Mouse (Mus musculus): ENCODE results near the gene Eif4a1.
A peak's percentile ranks its signal among the peaks of the same experiment; 100 is the strongest.

Eif4a1 gene

DNA sequence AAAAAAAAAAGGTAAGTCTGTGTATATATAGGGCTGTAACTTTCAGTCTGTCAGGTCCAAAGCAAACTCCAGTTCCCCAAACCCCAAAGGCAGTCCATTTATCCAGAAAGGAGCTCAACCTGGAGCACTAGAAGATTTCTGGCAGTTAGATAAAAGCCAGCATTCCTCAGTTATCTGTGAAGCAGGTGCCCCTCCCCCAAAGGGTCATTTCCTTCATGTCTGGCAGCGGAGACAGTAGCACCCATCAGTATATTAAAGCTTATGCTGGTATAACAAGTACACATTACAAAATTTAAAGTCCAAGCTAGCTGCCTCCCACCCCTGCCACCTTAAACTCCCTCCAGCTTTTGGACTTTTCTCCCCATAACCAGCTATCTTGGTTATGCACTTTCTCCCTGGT, 27.4 kb upstream of the Eif4a1 start:
- DNase-seq (ENCODE audit: low read depth) = no peak

DNA sequence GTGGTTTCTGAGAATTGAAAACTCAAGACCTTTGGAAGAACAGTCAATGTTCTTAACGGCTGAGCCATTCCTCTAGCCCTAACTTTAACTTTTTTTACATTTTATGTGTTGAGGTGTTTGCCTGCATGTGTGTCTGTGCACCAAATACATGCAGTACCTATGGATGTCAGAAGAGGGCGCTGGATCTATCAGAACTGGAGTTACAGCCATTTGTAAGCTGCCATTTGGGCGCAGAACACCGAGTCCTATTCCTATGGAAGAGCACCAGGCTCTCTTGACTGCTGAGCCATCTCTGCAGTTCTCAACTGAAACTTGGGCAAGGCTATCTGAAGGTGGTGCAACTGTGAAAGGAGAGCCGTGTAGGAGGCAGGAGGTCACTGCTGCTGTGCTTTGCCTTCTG, 26.4 kb upstream of the Eif4a1 start:
- peak; percentile 37 for DNase-seq (ENCODE audit: low read depth)

GRCm38 (mm10) chr11:69697396-69697795, 25.2 kb upstream of the Eif4a1 start:
- no peak for DNase-seq (ENCODE audit: low read depth)

DNA sequence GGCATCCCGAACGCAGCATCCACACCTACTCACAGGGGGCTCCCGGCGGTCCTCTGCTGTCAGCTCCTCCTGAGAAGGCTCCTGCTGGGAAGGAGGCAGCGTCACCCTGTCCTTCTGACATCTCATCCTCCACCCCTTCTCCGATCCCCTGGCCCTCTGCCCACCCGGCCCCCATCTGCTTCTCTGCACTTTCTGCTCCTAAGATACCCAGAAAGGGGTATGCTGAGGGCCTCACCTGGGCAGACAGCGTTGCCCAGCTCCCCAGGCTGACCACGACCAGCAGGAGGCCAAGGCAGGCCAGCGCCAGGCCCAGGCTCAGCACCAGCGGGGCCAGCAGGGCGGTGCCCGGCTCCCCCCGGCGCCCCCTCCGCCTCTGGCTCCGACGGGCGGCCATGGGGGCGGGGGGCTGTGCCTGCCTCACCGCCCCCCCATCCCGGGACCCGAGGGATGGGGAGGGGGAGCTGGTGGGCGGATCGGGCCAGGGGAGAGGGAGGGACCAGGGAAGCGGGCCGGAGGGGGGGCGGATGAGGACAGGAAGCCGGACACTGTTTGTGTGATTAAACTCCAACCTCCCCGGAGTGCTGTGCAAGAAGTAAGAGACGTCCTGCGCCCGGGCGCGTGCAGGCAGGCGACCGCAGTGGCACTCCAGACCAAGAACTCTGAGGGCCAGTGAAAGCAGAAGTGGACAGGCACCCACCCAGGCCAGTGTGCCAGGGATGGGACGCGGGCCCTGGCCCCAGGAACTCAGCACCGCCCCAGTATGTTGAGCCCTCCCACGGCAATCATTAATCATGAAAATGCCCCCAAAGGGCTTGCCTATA, 23.3 kb upstream of the Eif4a1 start, which contains the start of the genes Tnfsf12 and Tnfsfm13:
TSS of gene Tnfsf12 (minus strand) at position 489 of the 821 bp plus-strand sequence.
TSS of gene Tnfsfm13 (minus strand) at position 738 of the 821 bp plus-strand sequence.
- no peak for DNase-seq (ENCODE audit: low read depth)

DNA sequence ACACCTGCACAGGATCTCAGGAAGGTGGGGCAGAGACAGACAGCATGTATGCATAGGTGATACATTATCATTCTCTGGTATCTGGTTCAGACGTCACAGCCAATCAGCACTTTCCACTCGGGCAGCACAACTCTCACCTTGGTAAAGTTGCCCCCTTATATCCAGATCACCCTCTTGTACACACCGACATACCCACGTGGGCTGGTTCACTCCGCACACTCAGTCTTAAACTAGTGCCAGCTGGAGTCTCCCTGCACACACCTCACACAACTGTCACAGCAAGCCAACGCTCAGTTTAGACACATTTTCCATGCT, 22.8 kb upstream of the Eif4a1 start:
- no peak for DNase-seq (ENCODE audit: low read depth)

- no peak for DNase-seq (ENCODE audit: low read depth)
Observed at GRCm38 (mm10) chr11:69693421-69693965, 21.3 kb upstream of the Eif4a1 start.

- DNase-seq (ENCODE audit: low read depth) = no peak
Observed at GRCm38 (mm10) chr11:69692863-69693262, 20.6 kb upstream of the Eif4a1 start.

- DNase-seq (ENCODE audit: low read depth) = no peak
Observed at GRCm38 (mm10) chr11:69692196-69692811, 20.1 kb upstream of the Eif4a1 start.

DNA sequence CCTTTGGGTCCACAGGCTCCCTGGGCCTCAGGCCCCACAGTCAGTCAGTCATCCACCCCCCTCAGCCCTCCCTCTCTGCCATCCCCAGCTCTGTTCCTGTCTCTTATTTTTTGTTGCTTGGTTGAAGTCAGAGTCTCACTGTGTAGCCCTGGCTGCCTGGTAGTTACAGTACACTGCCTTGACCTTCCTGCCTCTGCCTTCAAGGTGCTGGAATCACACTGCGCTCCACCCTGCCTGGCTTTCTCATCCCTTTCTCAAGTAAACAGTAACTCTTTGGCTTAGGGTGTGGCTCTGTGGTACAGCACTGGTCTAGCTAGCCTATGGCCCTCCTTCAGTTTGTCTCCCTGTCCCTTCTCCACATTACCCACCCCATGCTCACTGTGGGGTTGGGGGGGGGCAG, 17.7 kb upstream of the Eif4a1 start:
- no peak for DNase-seq (ENCODE audit: low read depth)

- DNase-seq (ENCODE audit: low read depth) = no peak
Observed at GRCm38 (mm10) chr11:69687061-69687460, 14.8 kb upstream of the Eif4a1 start.

DNA sequence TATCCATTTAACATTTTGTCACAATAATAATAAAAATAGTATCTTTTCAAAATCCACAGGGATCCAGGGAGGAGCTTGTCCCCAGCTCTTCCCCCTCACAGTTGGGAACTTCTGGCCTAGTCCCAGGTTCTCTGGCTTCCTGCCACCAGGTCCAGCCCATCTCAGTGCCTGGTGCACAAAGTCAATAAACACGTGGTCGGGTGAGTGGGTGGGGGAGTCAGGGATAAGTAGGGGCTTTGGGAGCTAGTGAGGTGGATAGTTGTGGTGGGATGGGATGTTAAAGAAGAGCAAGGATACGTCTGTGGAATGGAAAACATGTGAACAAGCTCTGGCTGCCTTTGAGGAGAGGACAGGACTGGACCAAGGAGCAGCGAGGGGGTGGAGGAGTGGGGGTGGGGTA, 14.2 kb upstream of the Eif4a1 start:
- DNase-seq (ENCODE audit: low read depth) = no peak

GRCm38 (mm10) chr11:69685526-69686148, 13.4 kb upstream of the Eif4a1 start, which contains the start of gene Tnfsf13:
TSS of gene Tnfsf13 (minus strand) at chr11:69685784.
- no peak for DNase-seq (ENCODE audit: low read depth)

DNA sequence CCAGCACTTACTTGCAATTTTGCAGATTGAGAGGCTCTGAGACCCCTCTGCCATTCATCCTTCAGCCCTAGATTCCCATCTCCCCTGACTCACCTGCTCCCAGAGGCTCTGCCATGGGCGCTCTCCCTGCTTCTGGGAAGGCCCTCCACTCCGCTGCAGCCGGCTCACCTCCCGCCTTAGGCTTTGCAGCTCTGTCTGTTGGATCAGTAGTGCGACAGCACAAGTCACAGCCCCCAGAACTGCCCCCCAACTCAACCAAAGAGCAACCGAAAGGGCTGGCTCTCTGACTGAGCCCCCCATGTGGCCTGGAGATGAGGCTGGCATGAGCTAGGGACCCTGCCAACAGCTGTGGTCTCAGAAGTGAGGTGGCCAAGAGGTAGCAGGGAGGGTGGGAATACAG, 12.7 kb upstream of the Eif4a1 start:
- DNase-seq (ENCODE audit: low read depth) = no peak

GRCm38 (mm10) chr11:69684128-69684745, 12.0 kb upstream of the Eif4a1 start:
- no peak for DNase-seq (ENCODE audit: low read depth)

- DNase-seq (ENCODE audit: low read depth) = no peak
Observed at GRCm38 (mm10) chr11:69683576-69683975, 11.4 kb upstream of the Eif4a1 start.

DNA sequence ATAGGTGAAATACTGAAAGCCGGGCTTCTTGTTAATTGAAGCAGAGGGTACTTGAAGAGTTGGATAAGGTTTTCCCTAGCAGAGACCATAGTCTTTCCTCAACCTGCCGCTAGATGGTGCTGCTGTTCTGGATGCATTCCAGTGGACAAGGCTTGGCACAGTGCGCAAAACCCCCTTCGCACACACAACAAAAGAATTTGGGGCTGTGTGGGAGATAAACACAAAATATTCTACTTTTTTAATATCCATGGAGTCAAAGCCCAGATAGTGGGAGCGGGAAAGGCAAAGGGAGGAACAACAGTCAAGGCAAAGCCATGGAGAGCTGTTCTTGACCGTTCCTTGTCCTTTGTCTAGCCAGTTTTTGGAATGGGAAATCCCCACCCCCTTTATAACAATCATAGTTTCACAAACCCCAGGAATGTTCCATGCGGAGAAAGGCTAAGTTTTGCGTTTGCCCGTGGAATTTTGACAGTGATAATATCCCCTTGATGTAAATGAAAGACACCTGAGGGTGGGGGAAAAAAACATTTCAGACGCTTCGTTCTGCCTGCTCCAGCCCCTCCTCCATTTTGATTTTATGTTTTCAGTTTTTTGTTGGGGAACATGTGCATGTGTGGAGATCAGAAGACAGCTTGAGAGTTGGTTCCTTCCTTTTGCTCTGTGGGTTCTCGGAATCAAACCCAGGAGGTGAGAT, 10.8 kb upstream of the Eif4a1 start:
- peak; percentile 94 for DNase-seq (ENCODE audit: low read depth)

DNA sequence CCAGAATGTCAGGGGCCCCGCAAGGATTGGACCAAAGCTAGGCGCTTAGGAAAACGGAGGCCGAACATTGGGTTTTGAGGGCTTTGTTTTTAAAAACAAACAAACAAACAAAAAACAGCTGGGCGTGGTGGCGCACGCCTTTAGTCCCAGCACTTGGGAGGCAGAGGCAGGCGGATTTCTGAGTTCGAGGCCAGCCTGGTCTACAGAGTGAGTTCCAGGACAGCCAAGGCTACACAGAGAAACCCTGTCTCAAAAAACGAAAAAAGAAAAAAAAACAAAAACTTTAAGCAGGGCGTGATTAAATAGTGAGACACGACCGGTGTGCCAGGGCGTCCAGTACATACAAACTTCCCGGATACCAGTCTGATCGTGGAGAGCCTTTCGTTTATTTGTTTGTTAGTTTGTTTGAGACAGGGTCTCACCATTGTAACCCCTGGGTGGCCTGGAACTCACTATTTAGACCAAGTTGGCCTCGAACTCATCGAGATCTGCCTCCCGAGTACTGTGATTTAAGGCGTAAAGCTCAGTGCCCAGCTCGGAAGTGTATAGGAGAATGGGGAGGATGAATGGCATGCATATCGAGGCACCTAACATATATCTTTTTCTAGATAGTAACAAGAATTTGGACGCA, 10.1 kb upstream of the Eif4a1 start:
- DNase-seq (ENCODE audit: low read depth) = no peak

DNA sequence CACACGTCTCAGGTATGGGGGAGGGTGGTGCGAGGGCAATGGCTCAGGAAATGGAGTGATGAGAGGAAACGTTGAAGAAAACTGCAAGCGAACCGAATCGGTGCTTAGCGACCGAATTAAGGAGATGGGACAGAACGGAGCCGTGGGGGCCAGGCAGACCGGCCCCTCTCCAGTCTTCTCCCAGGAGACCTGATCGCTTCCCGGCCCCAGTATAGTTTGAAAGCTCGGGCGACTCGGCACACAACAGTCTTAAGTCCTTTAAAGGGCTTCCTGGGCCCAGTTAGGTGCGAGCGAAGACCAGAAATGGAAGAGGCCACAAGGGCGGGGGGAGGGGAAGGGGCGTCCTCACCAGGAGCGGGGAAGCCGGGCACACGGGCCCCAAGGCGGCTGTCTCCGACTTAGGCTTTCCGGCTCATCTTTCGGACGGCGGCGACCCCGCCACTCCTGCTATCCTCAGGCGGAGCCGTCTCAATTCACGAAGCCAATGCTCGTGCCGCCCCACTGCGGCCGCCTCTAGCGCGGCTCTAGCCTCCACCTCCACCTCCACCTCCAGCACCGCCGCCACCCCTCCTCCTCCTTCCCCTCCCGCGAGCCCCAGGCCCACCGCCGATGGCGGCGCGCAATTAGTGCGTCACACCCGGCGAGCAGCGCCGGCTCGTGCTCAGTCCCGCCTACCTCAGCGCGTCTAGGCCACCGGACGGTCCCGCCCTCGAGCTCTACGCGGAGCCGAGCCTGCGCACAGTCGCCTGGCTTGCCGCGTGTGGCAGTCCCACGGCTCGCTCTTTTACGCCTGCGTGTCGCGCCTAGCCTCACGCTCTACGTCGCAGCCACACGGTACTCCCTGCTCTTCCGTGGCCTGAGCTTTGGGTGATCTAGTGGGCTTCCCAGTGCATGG, 9.3 kb upstream of the Eif4a1 start, which contains the start of gene Senp3:
TSS of gene Senp3 (minus strand) at position 771 of the 895 bp plus-strand sequence.
- DNase-seq (ENCODE audit: low read depth) = peak; percentile 98

GRCm38 (mm10) chr11:69680136-69680855, 8.1 kb upstream of the Eif4a1 start:
- no peak for DNase-seq (ENCODE audit: low read depth)

All from induced T-regulatory cell, adult 2 months (primary cell).